Mouse (Mus musculus): ENCODE data around the gene Aldh1l1.

DNA sequence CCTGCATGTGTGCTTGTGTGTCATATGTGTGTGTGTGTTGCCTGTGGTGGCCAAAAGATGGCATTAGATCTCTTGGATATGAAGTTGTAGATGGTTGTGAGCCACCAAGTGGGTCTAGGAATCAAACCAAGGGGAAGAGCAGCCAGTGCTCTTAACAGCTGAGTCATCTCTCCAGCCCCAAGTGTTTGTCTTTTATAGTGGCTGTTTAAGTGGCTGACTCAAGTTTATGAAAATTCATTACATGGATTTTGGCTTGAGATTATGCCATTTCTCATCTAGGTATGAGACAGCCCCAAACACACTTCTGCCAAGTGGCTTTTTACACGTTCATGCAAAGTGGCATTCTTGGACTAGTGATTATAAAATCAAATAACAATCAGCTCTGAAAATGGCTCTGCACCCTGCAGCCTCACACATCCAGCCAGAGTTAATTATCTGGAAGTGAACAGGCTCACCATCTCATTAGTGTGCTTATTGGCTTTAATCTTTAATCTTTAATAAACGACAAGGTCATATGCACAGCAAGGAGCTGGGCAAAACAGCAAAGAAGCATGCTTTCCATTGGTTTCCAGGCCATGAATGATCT, 43.3 kb downstream of the Aldh1l1 start:
- TF ChIP-seq CTCF (conservative IDR thresholded peaks at IDR 0.05; ENCODE audit: insufficient read depth, insufficient read length, low read depth, low read length) (no peak), POLR2A (IDR thresholded peaks at IDR 0.05; ENCODE audit: low read depth, low read length) (no peak)

All from kidney, adult 2 months (tissue).